Mouse (Mus musculus): Measurements from ENCODE around the gene Kctd4.

Gene Kctd4

DNA sequence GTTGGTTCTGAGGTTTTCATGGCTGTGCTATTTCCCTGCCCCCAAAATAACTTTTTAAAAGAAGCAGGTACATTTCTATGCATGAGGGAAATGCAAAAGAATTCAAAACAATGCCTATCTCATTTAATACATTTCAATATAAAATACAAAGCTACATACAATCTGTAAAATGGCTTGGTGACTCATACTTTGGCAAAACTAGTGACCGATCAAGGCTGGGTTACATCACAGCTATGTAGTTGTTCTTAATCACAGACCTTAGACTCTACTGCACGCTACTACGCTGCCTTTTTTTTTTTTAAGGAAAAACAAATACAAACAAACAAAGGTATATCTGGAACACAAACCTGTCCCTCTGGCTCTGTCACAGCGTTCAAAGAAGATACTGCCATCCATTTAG lies 37.6 kb downstream of the Kctd4 start:
- no peak for DNase-seq

DNA sequence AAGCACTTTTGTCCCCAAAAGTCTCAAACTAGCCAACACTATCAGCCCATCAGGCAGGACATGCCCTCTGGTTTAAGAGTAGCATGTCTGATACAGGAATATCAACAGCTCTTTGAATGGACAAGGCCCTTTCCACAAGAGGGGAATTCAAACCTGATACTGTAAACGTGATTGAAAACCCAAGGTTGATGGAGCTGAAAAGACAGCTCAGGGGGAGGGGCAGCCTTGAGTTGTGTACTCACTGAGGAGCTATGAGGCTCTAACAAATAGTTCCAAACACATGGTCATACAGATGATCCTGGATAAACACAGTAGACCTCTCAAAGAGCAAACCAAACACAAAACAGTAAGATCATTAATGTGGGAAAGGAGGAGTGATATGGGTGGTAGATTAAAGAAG lies 43.3 kb downstream of the Kctd4 start:
- DNase-seq: no peak

DNA sequence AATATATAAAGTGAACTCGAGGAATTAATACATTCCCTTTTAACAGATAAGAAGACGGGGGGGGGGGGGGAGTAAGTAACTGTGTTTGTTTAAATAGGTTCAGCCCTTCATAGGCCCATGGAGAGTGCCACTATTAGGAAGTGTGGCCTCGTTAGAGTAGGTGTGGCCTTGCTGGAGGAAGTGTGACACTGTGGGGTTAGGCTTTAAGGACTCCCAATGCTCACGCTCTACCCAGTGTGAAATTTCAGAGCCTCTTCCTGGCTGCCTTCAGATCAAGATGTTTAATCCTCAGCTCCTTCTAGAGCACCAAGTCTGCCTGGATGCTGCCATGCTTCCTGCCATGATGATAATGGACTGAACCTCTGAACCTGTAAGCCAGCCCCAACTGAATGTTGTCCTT lies 47.0 kb downstream of the Kctd4 start:
- DNase-seq: no peak

DNA sequence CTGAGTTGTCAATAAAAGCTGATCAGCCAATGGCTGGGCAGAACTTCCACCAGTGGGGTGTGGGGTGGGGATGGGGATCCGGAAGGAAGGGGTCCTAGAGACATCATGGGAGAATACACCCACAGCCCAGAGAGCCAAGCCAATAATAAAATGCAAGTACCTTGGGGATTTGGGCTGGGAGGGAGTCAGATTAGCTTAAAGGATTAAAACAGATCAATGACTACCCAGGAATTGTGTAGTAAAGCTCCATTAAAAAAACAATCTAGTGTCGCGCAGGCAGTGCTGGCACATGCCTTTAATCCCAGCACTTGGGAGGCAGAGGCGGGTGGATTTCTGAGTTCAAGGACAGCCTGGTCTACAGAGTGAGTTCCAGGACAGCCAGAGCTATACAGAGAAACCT lies 50.2 kb downstream of the Kctd4 start:
- no peak for DNase-seq

DNA sequence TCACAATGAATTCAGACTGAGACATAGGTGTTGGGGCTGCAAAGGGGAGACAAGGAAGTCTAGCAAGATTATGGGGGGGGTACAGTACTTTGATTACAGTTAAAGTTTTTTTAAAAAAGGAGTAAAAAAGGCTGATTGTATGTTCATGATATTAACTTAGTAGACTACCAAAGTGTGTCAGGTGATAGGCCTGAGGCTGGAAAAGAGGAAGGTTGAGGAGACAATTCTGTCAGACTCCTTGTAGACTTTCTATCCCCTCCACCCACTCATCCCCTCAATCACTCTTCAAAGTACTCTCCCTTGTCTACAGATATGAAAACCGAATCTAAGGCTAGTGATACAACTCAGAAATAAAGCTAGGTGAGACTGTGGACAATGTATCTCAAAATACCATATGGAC lies 53.4 kb downstream of the Kctd4 start:
- no peak for DNase-seq

DNA sequence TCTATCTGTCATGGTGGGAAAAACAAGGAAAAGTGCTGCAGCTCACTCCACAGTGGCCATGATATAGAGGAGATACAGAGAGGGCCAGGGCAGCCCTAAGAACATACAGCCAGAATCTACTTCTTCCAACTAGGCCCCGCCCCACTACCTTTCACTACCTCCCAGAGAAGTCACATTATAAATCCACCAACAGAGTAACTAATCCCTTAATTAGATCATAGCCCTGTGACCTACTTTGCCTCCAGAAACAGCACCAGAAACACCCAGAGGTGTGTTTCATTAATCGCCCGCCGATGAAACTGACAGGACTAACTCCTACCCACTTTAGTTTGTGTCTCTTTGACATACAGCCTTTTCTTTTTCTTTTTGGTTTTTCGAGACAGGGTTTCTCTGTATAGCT lies 54.4 kb downstream of the Kctd4 start:
- no peak for DNase-seq

DNA sequence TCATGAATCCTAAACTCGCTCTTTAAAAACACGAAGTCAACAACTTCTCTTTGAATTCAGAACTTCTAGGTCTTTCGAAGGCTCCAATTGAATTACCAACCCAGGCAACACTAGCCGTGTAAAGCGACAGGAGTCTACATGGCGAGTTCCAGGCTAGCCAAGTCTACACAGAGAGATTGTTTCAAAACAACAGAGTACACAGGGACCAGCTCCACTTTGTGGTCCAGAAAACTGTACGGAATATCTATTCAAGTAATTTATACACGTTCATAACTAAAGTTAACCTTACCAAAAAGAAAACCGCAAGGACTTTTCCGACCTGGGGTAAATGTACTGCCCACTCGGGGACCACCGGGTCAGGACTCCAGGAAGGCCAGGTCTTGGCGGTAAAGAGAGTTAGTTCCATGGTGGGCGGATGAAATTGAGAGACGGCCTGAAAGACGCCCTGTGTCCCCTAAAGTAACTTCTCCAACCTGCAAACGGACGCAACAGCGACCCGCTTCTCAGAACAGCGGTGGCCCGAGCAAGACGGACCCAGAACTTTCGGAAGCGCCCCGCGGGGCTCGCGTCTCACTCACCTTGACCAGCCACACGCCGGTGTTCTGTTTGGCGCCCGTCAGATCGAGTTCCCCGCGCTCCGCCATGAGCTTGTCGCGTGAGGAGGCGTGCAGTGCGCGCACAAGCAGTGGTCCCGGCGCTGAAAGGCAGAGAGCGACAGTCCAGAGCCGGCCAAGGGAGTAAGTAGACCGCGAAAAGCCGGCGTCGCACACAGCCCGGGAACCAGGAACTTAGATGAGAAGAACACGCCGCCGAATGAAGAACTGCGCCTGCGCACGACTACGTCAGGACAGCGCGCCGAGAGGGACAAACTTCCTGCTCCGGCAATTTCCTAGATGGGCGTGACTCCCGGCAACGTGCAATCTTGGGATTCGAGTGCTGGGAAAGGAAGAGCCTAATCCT lies 55.6 kb downstream of the Kctd4 start, which contains the start of gene Gtf2f2:
Gtf2f2 (minus strand) TSS at position 764 of the 960 bp plus-strand sequence.
- DNase-seq: peak; percentile 95

DNA sequence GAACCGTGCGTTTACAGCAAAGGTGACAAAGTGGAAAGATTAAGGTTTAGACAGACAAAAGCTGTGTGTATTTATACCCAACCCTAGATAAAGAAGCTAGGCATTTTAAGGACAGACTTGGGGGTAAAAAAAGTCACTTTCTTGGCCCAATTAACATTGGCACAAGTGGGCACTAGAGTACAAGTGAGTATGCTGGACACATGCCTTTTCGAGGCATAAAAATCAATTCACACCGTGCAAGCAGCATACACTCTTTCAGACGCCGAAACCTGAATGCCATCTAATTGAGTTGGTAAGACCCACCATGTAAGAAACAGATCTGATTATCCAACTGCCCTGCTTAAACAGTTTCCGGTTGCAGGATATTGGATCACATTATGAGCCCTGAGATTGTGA lies 56.3 kb downstream of the Kctd4 start:
- DNase-seq: no peak

DNA sequence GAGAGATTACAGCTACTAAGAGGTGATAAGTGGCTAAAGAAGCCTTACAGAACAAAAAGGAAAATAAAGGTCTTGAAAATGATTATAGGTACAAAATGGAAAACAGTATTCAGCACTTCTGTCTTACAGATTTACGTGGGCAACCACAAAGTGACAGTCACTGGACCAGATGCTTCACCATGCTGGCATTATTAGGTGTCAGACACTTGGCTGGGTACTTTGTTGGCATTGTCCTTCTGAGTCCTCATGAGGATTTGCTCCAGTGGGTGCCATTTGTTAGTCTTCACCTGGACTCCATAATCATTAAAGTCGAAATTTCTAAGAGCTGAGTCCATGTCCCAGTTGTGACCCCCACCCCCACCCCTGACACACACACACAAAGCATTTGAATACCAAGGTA lies 59.5 kb downstream of the Kctd4 start:
- DNase-seq: no peak
